ENCODE assay signal across 11 mouse cellular contexts in genomic region chr9:59458997-59459510, GRCm38 (mm10). TPM values are rescaled to one million over a fixed set of nuclear protein-coding genes. Genes with fewer than 3 reads are reported as not detected.
A peak's percentile ranks its signal among the peaks of the same experiment; 100 is the strongest.
DNase-seq lines count a peak whose midpoint lies in the region; ATAC-seq and TF ChIP-seq lines count a peak whose summit lies in the region.
"Had no signal": no experiment of that assay in that cellular context is flagged by ENCODE, and none has a peak within 500 bp of the region (broad histone marks: within the 10 kb centered on the region; RNA-seq: fewer than 3 reads in every experiment).

No protein-coding gene starts in this region.

- no peaks in the 10 kb centered on the region for H3K27me3 ChIP-seq in intestine, postnatal 0 days (replicated peaks; ENCODE audit: control insufficient read depth, insufficient read depth, low read length)
- H3K27me3 ChIP-seq in intestine, embryonic 16.5 days (replicated peaks; ENCODE audit: control insufficient read depth, insufficient read depth, low read length): no peaks in the 10 kb centered on the region
- no peaks in the 10 kb centered on the region for H3K27me3 ChIP-seq in midbrain, postnatal 0 days (ENCODE audit: insufficient read depth, low read length)
- H3K27me3 ChIP-seq in midbrain, embryonic 13.5 days: no peaks in the 10 kb centered on the region

- H3K4me3 ChIP-seq in intestine, postnatal 0 days (ENCODE audit: low read depth, low read length): no peak overlapping the region
- no peak overlapping the region for H3K4me3 ChIP-seq in intestine, embryonic 16.5 days (ENCODE audit: low read length)
- no peak overlapping the region for H3K4me3 ChIP-seq in midbrain, postnatal 0 days (ENCODE audit: low read depth, low read length)
- H3K4me3 ChIP-seq in midbrain, embryonic 13.5 days (replicated peaks): no peak overlapping the region

- no peaks in the 10 kb centered on the region for H3K9me3 ChIP-seq in intestine, postnatal 0 days (ENCODE audit: control insufficient read depth)
- H3K9me3 ChIP-seq in intestine, embryonic 16.5 days (ENCODE audit: control insufficient read depth, low read length): no peaks in the 10 kb centered on the region
- H3K9me3 ChIP-seq in midbrain, postnatal 0 days (ENCODE audit: low read length): no peaks in the 10 kb centered on the region
- H3K9me3 ChIP-seq in midbrain, embryonic 13.5 days: no peaks in the 10 kb centered on the region

- H3K4me2 ChIP-seq in intestine, postnatal 0 days (replicated peaks; ENCODE audit: low read depth): no peak overlapping the region
- no peak overlapping the region for H3K4me2 ChIP-seq in intestine, embryonic 16.5 days (ENCODE audit: low read depth, low read length)
- no peak overlapping the region for H3K4me2 ChIP-seq in midbrain, postnatal 0 days (ENCODE audit: low read depth, low read length, poor library complexity, severe bottlenecking)
- H3K4me2 ChIP-seq in midbrain, embryonic 13.5 days (replicated peaks): no peak overlapping the region

- H3K27ac ChIP-seq in intestine, postnatal 0 days (ENCODE audit: low read depth, low read length): no peak overlapping the region
- no peak overlapping the region for H3K27ac ChIP-seq in intestine, embryonic 16.5 days (ENCODE audit: low read length)
- H3K27ac ChIP-seq in midbrain, postnatal 0 days (ENCODE audit: low read depth, low read length): no peak overlapping the region
- no peak overlapping the region for H3K27ac ChIP-seq in midbrain, embryonic 13.5 days

- no peak overlapping the region for H3K9ac ChIP-seq in intestine, postnatal 0 days (ENCODE audit: low read depth, low read length)
- no peak overlapping the region for H3K9ac ChIP-seq in intestine, embryonic 16.5 days (ENCODE audit: low read depth, low read length)
- H3K9ac ChIP-seq in midbrain, postnatal 0 days (replicated peaks; ENCODE audit: low read length, poor library complexity, severe bottlenecking): no peak overlapping the region
- no peak overlapping the region for H3K9ac ChIP-seq in midbrain, embryonic 13.5 days (replicated peaks)

- H3K36me3 ChIP-seq in intestine, postnatal 0 days (ENCODE audit: control insufficient read depth, insufficient read depth): no peaks in the 10 kb centered on the region
- no peaks in the 10 kb centered on the region for H3K36me3 ChIP-seq in intestine, embryonic 16.5 days (ENCODE audit: control insufficient read depth, insufficient read depth, low read length)
- no peaks in the 10 kb centered on the region for H3K36me3 ChIP-seq in midbrain, postnatal 0 days (ENCODE audit: insufficient read depth, low read length)
- no peaks in the 10 kb centered on the region for H3K36me3 ChIP-seq in midbrain, embryonic 13.5 days

- no peaks in the 10 kb centered on the region for H3K4me1 ChIP-seq in intestine, postnatal 0 days (replicated peaks; ENCODE audit: control insufficient read depth, insufficient read depth, low read length)
- H3K4me1 ChIP-seq in intestine, embryonic 16.5 days (ENCODE audit: control insufficient read depth, insufficient read depth, low read length): peaks cover 3% of the 10 kb centered on the region; the same call in 1 of the 2 replicates
- no peaks in the 10 kb centered on the region for H3K4me1 ChIP-seq in midbrain, postnatal 0 days (ENCODE audit: insufficient read depth, low read length)
- 0 out of 2 replicates have a peak, but pooled peaks cover 4% of the 10 kb centered on the region for H3K4me1 ChIP-seq in midbrain, embryonic 13.5 days (replicated peaks)

- peak; percentile 21 for DNase-seq in midbrain, postnatal 0 days (ENCODE audit: low spot score)
- peak; percentile 10 for DNase-seq in gastrocnemius, postnatal 10 days
- peak; percentile 5 to 17 for DNase-seq in kidney, postnatal 4 days
- DNase-seq in embryo, embryonic 10.5 days (ENCODE audit: low spot score): no peak
- DNase-seq in c-Kit-positive CD71-positive TER-119-positive erythroid progenitor cells, embryonic 14.5 days (ENCODE audit: low spot score): no peak
- DNase-seq: cerebellum, adult 9-11 months; lung, adult 2 months; spleen, adult 18-20 months had no signal

- peak; percentile 23; the same call in 1 of the 2 replicates for TF ChIP-seq CTCF in intestine, postnatal 0 days (IDR thresholded peaks at IDR 0.05; ENCODE audit: low read depth)
- no peak for TF ChIP-seq CTCF in midbrain, postnatal 0 days (IDR thresholded peaks at IDR 0.05)

- WGBS in intestine, postnatal 0 days: 74% methylated on average over 4 of the region's 4 CpGs
- 71% methylated on average over 4 of the region's 4 CpGs for WGBS in intestine, embryonic 16.5 days
- WGBS in midbrain, postnatal 0 days: 52% methylated on average over 4 of the region's 4 CpGs
- WGBS in midbrain, embryonic 13.5 days: 80% methylated on average over 4 of the region's 4 CpGs

- ATAC-seq in intestine, postnatal 0 days: no peak
- ATAC-seq in intestine, embryonic 16.5 days: no peak
- ATAC-seq in midbrain, postnatal 0 days (ENCODE audit: low FRiP score): no peak
- no peak for ATAC-seq in midbrain, embryonic 13.5 days

RNA-seq across cellular contexts. Expression of gene Arih1, which starts 27.4 kb away (rescaled TPM):
- polyA plus RNA-seq in intestine, postnatal 0 days (2015; fragmentation: Nextera tagmentation; extraction: Ambion mirVana): 7.2 and 7.3 TPM in 2 replicates
- 7.2 and 7.7 TPM in 2 replicates for polyA plus RNA-seq in intestine, embryonic 16.5 days (2015; fragmentation: Nextera tagmentation; extraction: Ambion mirVana)
- total RNA-seq in midbrain, postnatal 0 days (2014; rRNA removed): 47.9 and 60.2 TPM in 2 replicates
- polyA plus RNA-seq in midbrain, postnatal 0 days (2015; fragmentation: Nextera tagmentation; extraction: Ambion mirVana): 7.9 and 8.1 TPM in 2 replicates
- 16.1 and 23.1 TPM in 2 replicates for polyA plus RNA-seq in midbrain, embryonic 13.5 days (2015; fragmentation: Nextera tagmentation; extraction: Ambion mirVana)
- 10 to 100 TPM; 79.2 to 92.0 TPM for total RNA-seq in gastrocnemius, postnatal 10 days (2021)

Comparison
In these comparisons a context has a peak if more than half of its experiments do, and no peak if none do; other contexts are left out.
1. DNase-seq: peak in midbrain, postnatal 0 days (single experiment), gastrocnemius, postnatal 10 days (single experiment) and kidney, postnatal 4 days (2 of 2); none in embryo, embryonic 10.5 days (single experiment) and c-Kit-positive CD71-positive TER-119-positive erythroid progenitor cells, embryonic 14.5 days (single experiment).